Mouse (Mus musculus) small intestine, adult 2 months (tissue): ENCODE measurements around the gene Aldh4a1. TPM values are rescaled to one million over a fixed set of nuclear protein-coding genes. Genes with fewer than 3 reads are reported as not detected.

Source experiments
- H3K27ac ChIP-seq: fragments of 200-500 bp; 2 replicates; pipeline ENCODE4 v1.5.1; 2012; ENCODE audit warnings: low read depth, low read length, control low read depth, inconsistent platforms; ENCODE audit not compliant: insufficient read depth
- H3K27me3 ChIP-seq: fragments of 200-500 bp; 2 replicates; pipeline ENCODE4 v1.6.1; 2012; ENCODE audit warnings: mild to moderate bottlenecking, moderate library complexity, low read length, inconsistent platforms; ENCODE audit not compliant: control insufficient read depth, insufficient read depth
- H3K36me3 ChIP-seq: fragments of 200-500 bp; 2 replicates; pipeline ENCODE4 v1.6.1; 2012; ENCODE audit warnings: mild to moderate bottlenecking, low read length, control low read depth, inconsistent platforms; ENCODE audit not compliant: control insufficient read depth, insufficient read depth
- H3K4me1 ChIP-seq: fragments of 200-500 bp; 2 replicates; pipeline ENCODE4 v1.6.1; 2012; ENCODE audit warnings: low read length, inconsistent platforms, mixed read lengths; ENCODE audit not compliant: control insufficient read depth, insufficient read depth, insufficient read length
- H3K4me3 ChIP-seq: fragments of 200-500 bp; 2 replicates; pipeline ENCODE4 v1.5.1; 2012; ENCODE audit warnings: low read depth, mild to moderate bottlenecking, control low read depth, inconsistent platforms, low read length, moderate library complexity
- CTCF ChIP-seq: fragments of 200-500 bp; IDR thresholded peaks from 2 replicates; pipeline ENCODE4 v1.5.1; 2012; ENCODE audit warnings: low read depth, mild to moderate bottlenecking, control low read depth, inconsistent platforms, low read length, moderate library complexity, mixed read lengths; ENCODE audit not compliant: insufficient replicate concordance, insufficient read length; ENCODE audit errors: extremely low read depth
- POLR2A ChIP-seq: fragments of 200-500 bp; IDR thresholded peaks from 2 replicates; pipeline ENCODE4 v1.6.1; 2012; ENCODE audit warnings: low read depth, mild to moderate bottlenecking, control low read depth, inconsistent platforms, low read length, moderate library complexity
- WGBS: fragments of 180-500 bp; shearing (Covaris S2); methylation state at CpG from one replicate; pipeline ENCODE4 v1.1.7; 2018; 5-methylcytosine and 5-hydroxymethylcytosine counted together
- polyA plus RNA-seq: library from polyadenylated mRNA; depleted of rRNA; stranded (reverse); fragments of >200 nt; gene quantifications from 2 replicates; pipeline ENCODE4 v1.2.3, GENCODE M21; 2012

The Aldh4a1 gene
- polyA plus RNA-seq, 1 experiment: 110 TPM

DNA sequence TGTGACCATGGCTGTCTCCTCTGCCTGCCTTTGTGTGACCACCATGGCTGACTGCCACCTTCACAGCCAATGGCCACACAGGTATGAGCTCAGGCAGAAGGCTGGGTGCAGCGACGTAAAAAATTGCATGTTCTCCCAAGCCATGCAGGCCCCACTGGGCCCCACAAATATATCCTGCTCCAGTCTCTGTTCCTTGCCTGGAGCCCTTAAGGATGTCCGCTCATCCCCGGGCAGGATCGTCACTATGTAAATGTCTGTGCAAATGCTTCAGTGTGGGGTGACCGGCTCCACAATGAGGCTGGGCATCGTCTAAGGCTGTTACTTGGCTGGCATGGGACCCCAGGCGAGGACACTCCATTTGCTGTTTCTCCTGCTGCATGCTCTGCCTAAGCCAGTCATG is 30.6 kb downstream of the Aldh4a1 start, which contains the start of gene Tas1r2:
Gene Tas1r2, plus strand, starts transcription at position 301 of the 400 bp plus-strand sequence.
- Histone ChIP-seq H3K4me3 (no peak within 1 kb of the TSS), H3K4me1 (peaks cover 20% of the 10 kb centered on the region), H3K36me3 (peaks cover 10% of the 10 kb centered on the region), H3K27ac (no peak within 1 kb of the TSS), H3K27me3 (0 out of 2 replicates have a peak, but pooled peaks cover 6% of the 10 kb centered on the region)
- WGBS: 83% methylated on average over 8 of the region's 8 CpGs
- no peak for TF ChIP-seq POLR2A
- TF ChIP-seq CTCF: no peak

DNA sequence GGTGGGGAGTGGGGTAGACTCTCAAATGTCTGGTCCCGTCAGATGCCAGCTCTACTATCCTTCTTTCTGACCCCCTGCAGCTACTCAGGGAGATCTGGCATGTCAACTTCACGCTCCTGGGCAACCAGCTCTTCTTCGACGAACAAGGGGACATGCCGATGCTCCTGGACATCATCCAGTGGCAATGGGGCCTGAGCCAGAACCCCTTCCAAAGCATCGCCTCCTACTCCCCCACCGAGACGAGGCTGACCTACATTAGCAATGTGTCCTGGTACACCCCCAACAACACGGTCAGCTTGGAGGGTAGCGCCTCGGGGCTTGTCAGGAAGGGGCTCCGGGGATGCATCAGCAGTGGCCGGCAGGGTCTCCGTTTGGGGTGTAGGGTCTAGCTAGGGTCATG is 39.2 kb downstream of the Aldh4a1 start:
- 90% methylated on average over 14 of the region's 14 CpGs for WGBS

DNA sequence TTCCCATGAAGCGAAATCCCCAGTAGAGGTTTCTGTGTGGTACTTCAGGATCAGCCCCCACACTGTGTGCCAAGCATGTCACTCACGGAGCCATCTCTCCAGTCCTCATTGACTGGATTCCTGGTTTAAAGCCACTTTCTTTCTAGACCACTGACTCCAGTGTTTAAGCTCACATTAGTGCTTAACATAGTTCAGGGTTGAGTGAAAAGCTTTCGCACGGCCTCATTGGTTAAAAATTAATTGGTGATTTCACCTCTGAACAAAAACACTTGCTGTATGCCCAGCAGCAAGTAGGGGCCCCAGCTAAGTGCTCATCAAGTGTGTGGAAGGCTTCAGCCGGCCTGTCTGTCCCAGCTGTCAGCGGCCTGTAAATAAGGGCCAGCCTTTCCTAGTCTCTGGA is 45.0 kb downstream of the Aldh4a1 start:
- H3K36me3 ChIP-seq: no peaks in the 10 kb centered on the region
- no peak for TF ChIP-seq CTCF
- 52% methylated on average over 6 of the region's 6 CpGs for WGBS
- H3K27ac ChIP-seq: no peak overlapping the region
- H3K4me3 ChIP-seq: no peak overlapping the region
- no peaks in the 10 kb centered on the region; the same call in 1 of the 2 replicates for H3K27me3 ChIP-seq
- no peaks in the 10 kb centered on the region for H3K4me1 ChIP-seq

More for the DNA sequence above, 39.2 kb downstream of the Aldh4a1 start:
- H3K27me3 ChIP-seq: no peaks in the 10 kb centered on the region
- H3K4me3 ChIP-seq: no peak overlapping the region
- no peak overlapping the region for H3K27ac ChIP-seq
- H3K36me3 ChIP-seq: no peaks in the 10 kb centered on the region
- TF ChIP-seq POLR2A (no peak), CTCF (no peak)
- no peaks in the 10 kb centered on the region for H3K4me1 ChIP-seq

DNA sequence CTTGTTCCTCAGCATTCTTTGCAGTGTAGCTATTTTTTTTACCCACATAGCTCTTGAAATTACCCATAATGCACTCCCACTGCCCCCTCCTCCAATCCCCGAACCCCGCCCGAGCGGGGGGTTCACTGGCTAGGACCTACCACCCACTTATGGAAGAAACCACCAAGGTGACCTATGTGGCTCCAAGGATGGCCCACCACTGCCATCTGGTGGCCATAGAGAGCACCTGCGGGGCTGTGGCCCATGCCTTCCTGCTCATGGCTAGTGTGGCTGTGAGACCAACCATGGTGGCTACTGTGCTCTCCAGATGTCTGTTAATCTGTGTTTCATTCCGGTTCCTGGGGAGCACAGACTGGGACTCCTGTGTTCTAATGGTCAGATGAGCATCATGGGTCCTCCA is 47.2 kb downstream of the Aldh4a1 start:
- no peak overlapping the region for H3K27ac ChIP-seq
- no peaks in the 10 kb centered on the region; the same call in 1 of the 2 replicates for H3K27me3 ChIP-seq
- no peaks in the 10 kb centered on the region for H3K4me1 ChIP-seq
- TF ChIP-seq CTCF: peak; percentile 95
- no peak for TF ChIP-seq POLR2A
- H3K36me3 ChIP-seq: no peaks in the 10 kb centered on the region
- H3K4me3 ChIP-seq: no peak overlapping the region
- WGBS: 6% methylated on average over 6 of the region's 6 CpGs

DNA sequence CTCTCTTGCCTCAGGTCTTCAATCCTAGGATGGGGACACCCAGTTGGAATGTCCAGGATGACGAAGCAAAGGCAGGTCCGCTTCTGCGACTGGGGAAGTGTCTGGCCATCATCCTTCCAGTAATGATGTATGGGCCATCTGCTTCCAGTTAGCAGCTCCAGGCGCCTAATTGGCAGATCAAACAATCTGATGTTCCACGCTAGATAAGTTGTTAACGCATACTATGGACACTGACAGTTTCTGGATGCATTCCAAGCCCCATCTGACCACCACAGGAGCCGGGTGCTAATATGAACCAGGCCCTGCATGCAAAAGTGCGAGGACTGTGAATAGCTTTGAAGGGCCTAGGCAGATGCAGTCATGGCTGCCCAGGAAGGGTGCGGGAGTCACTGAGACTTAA is 53.0 kb downstream of the Aldh4a1 start:
- no peak overlapping the region for H3K4me3 ChIP-seq
- no peak for TF ChIP-seq CTCF
- TF ChIP-seq POLR2A: no peak
- no peaks in the 10 kb centered on the region for H3K4me1 ChIP-seq
- H3K27ac ChIP-seq: no peak overlapping the region
- H3K27me3 ChIP-seq: no peaks in the 10 kb centered on the region; the same call in 1 of the 2 replicates
- no peaks in the 10 kb centered on the region for H3K36me3 ChIP-seq
- 64% methylated on average over 9 of the region's 9 CpGs for WGBS

DNA sequence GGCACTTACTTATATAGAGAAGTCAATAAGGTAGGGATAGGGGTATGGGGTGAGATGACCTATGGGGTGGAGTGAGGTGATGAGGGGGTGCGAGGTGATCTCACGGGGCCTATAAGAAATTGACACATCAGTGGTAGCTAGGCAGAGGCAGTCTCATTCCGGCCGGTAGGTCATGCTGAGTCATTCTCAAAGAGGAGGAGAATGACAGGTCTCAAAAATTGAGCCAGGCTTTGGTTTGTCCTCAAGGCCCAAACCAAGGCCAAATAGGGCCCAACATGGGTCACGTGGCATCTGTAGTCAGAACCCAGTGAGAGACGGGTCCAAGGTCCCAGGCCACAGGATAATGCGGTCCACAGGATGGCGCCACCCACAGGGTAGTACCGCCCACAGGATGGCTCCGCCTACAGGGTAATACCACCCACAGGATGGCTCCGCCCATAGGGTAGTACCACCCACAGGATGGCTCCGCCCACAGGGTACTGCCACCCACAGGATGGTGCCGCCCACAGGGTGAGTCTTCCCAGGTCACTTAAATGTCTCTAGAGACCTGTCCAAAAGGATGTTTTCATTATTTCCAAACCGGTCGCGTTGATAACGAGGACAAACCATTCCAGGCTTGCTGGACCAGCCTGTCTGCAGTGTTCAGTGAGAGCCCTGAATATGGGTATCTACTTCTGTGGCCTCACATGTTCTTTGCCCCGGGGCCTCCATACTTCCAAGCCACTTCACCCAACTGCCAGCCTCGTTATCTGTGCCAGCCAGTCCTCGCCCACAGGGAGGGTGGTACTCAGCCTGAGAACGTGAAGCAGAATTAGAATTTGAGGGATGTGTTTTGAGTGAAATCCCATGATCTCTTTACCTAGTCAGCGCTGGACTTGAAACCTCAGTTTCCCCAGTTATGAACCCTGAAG is 61.3 kb downstream of the Aldh4a1 start:
- 72% methylated on average over 22 of the region's 22 CpGs for WGBS
- Histone ChIP-seq H3K4me1 (no peaks in the 10 kb centered on the region), H3K4me3 (no peak overlapping the region), H3K27me3 (no peaks in the 10 kb centered on the region), H3K36me3 (no peaks in the 10 kb centered on the region), H3K27ac (no peak overlapping the region)
- TF ChIP-seq CTCF (no peak), POLR2A (no peak)

DNA sequence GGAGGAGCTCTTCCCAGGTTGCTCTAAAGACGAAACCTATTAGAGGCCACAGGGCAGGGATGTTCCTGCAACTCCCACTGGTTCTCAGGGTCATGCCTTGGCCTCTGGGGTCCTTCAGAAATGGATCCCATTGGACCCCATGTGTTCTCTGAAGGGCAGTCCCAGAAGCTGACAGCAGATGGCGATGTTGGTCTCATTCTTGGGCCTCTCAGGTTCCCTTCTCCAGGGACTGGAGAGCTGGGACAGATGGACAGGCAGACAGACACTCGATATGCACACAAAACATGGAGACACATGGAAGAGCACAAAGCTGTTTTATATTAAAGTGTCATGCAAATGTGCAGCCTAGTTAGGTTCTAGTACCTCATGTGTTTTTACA is 62.0 kb downstream of the Aldh4a1 start:
- WGBS: 11% methylated on average over 3 of the region's 3 CpGs
- H3K4me3 ChIP-seq: no peak overlapping the region
- peak; percentile 64; the same call in 1 of the 2 replicates for TF ChIP-seq CTCF
- no peak for TF ChIP-seq POLR2A
- H3K36me3 ChIP-seq: no peaks in the 10 kb centered on the region
- no peak overlapping the region for H3K27ac ChIP-seq
- H3K27me3 ChIP-seq: no peaks in the 10 kb centered on the region
- no peaks in the 10 kb centered on the region for H3K4me1 ChIP-seq
